In the genomic region with DNA sequence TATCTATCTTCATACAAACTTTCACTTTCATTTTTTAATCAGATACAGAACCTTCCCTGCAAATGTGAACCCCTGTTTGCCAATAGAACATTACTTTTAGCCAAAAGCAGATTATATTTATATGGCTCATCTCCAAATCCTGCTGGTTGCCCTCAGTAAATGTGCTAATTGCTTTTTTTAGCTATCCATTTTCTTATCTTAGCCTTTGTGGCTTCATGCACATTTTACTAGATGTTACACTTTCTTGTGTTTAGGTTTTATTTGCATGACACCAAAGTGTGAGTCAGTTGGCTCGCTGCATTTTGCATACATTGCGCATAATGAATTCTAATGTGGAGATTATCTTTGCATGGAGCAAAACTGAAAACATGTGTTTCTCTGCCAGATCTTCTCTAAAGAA, we compare ENCODE assay signal across 18 mouse cellular contexts.
DNase-seq lines count a peak whose midpoint lies in the region; ATAC-seq and TF ChIP-seq lines count a peak whose summit lies in the region.
"Had no signal": no experiment of that assay in that cellular context is flagged by ENCODE, and none has a peak within 500 bp of the region (broad histone marks: within the 10 kb centered on the region; RNA-seq: fewer than 3 reads in every experiment).

No protein-coding gene starts in this region.

- no peak overlapping the region for H3K9ac ChIP-seq in hindbrain, postnatal 0 days (replicated peaks; ENCODE audit: low read length)
- H3K9ac ChIP-seq in hindbrain, embryonic 13.5 days: no peak overlapping the region
- H3K9ac ChIP-seq: midbrain, embryonic 12.5 days; stomach, embryonic 15.5 days had no signal

- peak; percentile 76 for DNase-seq in cerebellum, adult 9-10 months
- no peak for DNase-seq in cerebellum, adult 11 months
- DNase-seq in hindbrain, postnatal 0 days (ENCODE audit: low spot score): peak; percentile 11
- DNase-seq in 3T3-L1 (ENCODE audit: low read depth, low spot score) (peak; percentile 12), NIH3T3 (ENCODE audit: low read depth) (peak; percentile 5)
- no peak for DNase-seq in kidney, adult 9 months
- no peak for DNase-seq in adrenal gland, adult 8-10 months
- DNase-seq: B cell, adult 2 months; heart, adult 18-20 months; kidney, adult 8-10 months; kidney, postnatal 4 days; liver; lung, adult 2 months; retina, postnatal 1 day had no signal

- H3K4me1 ChIP-seq in hindbrain, postnatal 0 days (ENCODE audit: insufficient read depth, low read length): no peaks in the 10 kb centered on the region
- H3K4me1 ChIP-seq in hindbrain, embryonic 13.5 days (replicated peaks): peaks cover 3% of the 10 kb centered on the region; the same call in 1 of the 2 replicates
- H3K4me1 ChIP-seq: stomach, embryonic 15.5 days had no signal

- TF ChIP-seq CTCF in hindbrain, postnatal 0 days (IDR thresholded peaks at IDR 0.05; ENCODE audit: low read depth): no peak

- H3K4me2 ChIP-seq in hindbrain, postnatal 0 days (ENCODE audit: low read depth, low read length): no peak overlapping the region
- H3K4me2 ChIP-seq in hindbrain, embryonic 13.5 days: no peak overlapping the region
- H3K4me2 ChIP-seq: midbrain, embryonic 12.5 days; stomach, embryonic 15.5 days had no signal

- H3K27me3 ChIP-seq in hindbrain, postnatal 0 days (ENCODE audit: insufficient read depth, low read length): no peaks in the 10 kb centered on the region
- no peaks in the 10 kb centered on the region for H3K27me3 ChIP-seq in hindbrain, embryonic 13.5 days
- H3K27me3 ChIP-seq: midbrain, embryonic 12.5 days; stomach, embryonic 15.5 days had no signal

- H3K4me3 ChIP-seq in hindbrain, postnatal 0 days (ENCODE audit: low read length): no peak overlapping the region
- no peak overlapping the region for H3K4me3 ChIP-seq in hindbrain, embryonic 13.5 days
- H3K4me3 ChIP-seq: midbrain, embryonic 12.5 days; stomach, embryonic 15.5 days had no signal

- no peaks in the 10 kb centered on the region for H3K9me3 ChIP-seq in hindbrain, postnatal 0 days (ENCODE audit: low read length)
- H3K9me3 ChIP-seq in hindbrain, embryonic 13.5 days: no peaks in the 10 kb centered on the region
- H3K9me3 ChIP-seq: midbrain, embryonic 12.5 days; stomach, embryonic 15.5 days had no signal

- H3K36me3 ChIP-seq in hindbrain, postnatal 0 days (ENCODE audit: insufficient read depth, low read length): no peaks in the 10 kb centered on the region
- H3K36me3 ChIP-seq in hindbrain, embryonic 13.5 days: no peaks in the 10 kb centered on the region
- H3K36me3 ChIP-seq: midbrain, embryonic 12.5 days; stomach, embryonic 15.5 days had no signal

- 63% methylated on average over 2 of the region's 2 CpGs for WGBS in hindbrain, postnatal 0 days
- WGBS in hindbrain, embryonic 13.5 days: 72% methylated on average over 2 of the region's 2 CpGs

- ATAC-seq in hindbrain, postnatal 0 days: no peak
- ATAC-seq in hindbrain, embryonic 13.5 days (ENCODE audit: low FRiP score): no peak

- H3K27ac ChIP-seq in hindbrain, postnatal 0 days: no peak overlapping the region
- H3K27ac ChIP-seq in hindbrain, embryonic 13.5 days: no peak overlapping the region
- H3K27ac ChIP-seq: macrophage; midbrain, embryonic 12.5 days; stomach, embryonic 15.5 days had no signal

Comparison
In these comparisons a context has a peak if more than half of its experiments do, and no peak if none do; other contexts are left out.
1. DNase-seq: peak in cerebellum, adult 9-10 months (single experiment), hindbrain, postnatal 0 days (single experiment), 3T3-L1 (single experiment) and NIH3T3 (single experiment); none in cerebellum, adult 11 months (single experiment), kidney, adult 9 months (single experiment) and adrenal gland, adult 8-10 months (single experiment).